Mouse (Mus musculus) c-Kit-positive CD71-positive TER-119-positive erythroid progenitor cells, embryonic 14.5 days (primary cell): ENCODE measurements around the gene Ildr2.

Source experiments
- DNase-seq: peaks from one replicate; pipeline ENCODE4 v3.0.0-alpha.2; 2013; ENCODE audit warnings: low spot score

Ildr2 gene

GRCm38 (mm10) chr1:166342539-166342938, 88.6 kb downstream of the Ildr2 start:
- DNase-seq: no peak

DNA sequence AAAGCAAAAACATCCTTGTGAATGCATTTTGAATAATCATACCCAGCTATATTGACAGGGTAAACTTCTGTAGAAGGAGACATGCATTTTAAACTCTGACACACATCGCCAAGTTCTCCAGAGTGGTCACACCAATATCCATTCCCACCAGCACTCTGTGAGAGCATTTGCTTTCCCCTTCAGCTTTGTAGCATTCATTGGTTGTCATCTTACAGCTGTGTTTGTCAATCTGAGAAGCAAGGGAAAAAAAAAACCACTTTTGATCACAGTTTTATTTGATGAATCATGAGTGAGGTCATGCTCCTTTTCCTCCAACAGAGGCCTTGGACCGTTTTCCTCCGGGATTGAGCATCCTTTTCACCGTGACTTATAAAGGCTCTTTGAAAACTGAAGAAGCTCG, 89.6 kb downstream of the Ildr2 start:
- DNase-seq: no peak

DNA sequence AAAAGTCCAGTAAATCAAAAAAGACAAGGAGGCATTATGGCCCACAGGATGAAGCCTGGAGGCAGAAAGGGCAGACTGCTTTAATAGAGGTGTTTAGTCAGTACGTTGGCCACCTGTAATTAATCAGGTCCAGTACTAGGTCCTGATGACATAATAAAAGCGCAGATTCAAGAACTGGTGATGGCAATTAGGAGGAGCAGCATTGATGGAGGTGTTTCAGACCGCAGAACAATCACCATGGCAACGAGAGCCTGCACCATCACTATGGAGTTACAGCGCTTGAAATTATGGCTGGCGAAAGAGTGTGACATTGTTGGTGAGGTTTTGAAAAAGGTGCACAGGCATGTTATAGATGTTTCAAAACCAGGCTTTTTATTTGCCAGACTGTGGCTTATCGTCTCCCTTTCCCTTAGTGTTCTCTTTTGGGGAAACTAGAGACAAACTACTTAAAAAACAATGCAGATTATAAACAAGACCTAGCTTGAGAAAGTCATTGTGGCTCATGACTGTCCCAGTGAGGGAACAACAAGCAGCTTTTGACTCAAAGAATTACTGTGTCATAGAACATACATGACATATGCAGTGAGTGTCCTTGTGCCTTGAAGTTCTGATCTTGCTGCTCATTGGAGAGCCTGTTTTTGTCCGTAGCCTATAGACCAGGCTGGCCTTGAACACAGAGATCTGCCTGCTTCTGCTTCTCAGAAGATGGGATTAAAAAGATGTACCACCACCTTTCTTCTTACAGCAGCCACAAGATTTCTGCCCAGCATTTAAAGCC, 90.5 kb downstream of the Ildr2 start:
- DNase-seq: no peak

GRCm38 (mm10) chr1:166345602-166346001, 91.7 kb downstream of the Ildr2 start:
- DNase-seq: no peak

DNA sequence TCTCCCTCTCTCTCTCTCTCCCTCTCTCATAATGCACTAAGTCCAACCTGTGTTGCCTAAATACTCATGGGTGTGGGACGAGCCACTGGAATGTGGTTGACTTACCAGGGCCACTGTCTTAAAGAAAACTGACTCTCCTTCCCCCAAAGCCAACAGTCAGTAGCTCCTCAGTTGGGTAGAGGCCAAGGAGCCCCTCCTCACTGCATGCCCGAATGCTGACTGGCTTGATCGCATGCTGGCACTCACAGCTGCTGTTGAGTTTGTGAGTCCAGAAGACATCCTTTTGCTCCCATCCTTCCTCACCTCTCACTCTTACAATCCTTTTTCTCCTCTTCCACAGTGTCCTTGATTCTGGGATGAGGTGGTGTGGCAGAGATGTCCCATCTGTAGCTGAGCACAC, 93.0 kb downstream of the Ildr2 start:
- DNase-seq: no peak

DNA sequence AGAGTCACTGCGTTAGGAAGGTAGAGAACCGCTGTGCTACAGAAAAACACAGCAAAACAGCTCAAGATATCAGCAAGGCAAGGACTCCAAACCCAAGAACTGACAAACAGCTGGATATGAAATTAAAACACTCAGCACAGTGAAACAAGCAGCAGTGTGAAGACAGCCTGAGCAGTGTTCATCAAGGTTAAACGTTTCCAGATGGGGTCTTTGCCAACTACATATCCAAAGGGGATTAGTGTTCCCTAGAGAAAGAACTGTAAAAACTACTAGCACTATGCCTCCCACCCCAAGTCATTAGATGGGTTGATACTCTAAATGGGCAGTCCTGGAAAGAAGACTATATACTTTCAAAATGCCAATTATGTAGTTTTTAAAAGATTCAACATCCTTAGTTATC, 95.4 kb downstream of the Ildr2 start:
- DNase-seq: no peak

GRCm38 (mm10) chr1:166349751-166350150, 95.8 kb downstream of the Ildr2 start:
- DNase-seq: no peak

GRCm38 (mm10) chr1:166360157-166360855, 106.4 kb downstream of the Ildr2 start:
- DNase-seq: peak; percentile 15

- no peak for DNase-seq
These were observed 107.0 kb downstream of the Ildr2 start for GRCm38 (mm10) chr1:166360896-166361295.

DNA sequence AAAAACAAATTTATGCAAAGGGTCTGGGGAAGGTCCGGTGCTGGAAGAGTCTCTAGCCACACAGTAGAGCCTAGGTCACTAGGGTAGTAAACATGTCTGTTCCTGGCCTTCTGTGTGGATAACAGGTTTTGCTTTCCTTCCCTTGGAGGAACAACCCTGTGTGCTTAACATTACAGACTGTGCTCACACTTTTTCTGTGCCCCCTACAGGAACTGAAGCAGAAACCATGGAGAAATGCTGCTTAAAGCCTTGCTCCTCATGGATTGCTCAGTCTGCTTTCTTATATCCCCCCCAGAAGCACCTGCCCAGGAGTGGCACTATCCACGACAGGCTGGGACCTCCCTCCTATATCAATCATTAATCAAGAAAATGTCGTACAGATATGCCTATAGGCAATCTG, 107.9 kb downstream of the Ildr2 start:
- DNase-seq: no peak

- no peak for DNase-seq
These were observed 108.7 kb downstream of the Ildr2 start for GRCm38 (mm10) chr1:166362659-166363058.

DNA sequence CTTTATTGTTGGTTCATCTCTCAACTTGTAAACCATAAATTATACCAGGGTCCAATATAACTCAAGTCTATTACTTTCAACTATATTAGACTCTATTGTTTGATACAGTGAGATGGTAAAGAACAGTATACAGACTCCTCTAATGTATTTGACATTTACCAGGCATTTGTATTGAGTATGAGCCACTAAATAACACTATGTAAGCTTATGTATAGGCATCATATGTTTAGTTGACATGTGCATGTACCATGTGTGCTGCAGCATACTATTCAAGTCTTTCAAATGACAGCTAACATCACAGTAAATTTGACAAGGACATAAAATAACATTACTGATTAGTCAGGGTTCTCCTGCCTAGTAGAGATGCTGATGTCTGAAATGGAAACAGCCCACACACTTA, 109.2 kb downstream of the Ildr2 start:
- DNase-seq: no peak
